In the genomic region with DNA sequence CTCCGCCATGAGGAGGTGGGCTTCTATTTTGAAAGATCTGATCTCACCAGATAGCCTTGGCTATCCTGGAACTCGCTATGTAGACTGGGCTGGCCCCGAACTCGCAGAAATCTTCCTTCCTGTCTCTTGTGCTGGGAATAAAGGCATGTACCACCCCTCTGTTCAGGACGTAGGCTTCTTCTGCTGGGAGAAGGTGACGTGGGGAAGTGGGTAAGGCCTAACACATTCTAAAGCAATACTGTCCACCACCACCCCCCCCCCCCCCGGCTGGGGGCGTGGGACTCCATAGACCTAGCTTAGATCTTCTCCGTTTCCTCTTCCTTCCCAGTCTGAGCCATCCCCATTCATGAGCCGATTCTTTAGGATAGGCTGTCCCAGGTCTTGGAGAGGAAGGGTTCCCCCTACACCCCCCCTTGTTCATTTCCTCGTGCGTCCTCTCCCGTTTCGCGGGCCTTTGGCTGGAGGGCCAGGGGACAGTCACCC, we compare ENCODE assay signal across 8 mouse cellular contexts. TPM values are rescaled to one million over a fixed set of nuclear protein-coding genes. Genes with fewer than 3 reads are reported as not detected.
DNase-seq lines count a peak whose midpoint lies in the region; ATAC-seq and TF ChIP-seq lines count a peak whose summit lies in the region.

No protein-coding gene starts in this region.

- peak overlapping the region; percentile 57 for H3K4me2 ChIP-seq in liver, embryonic 14.5 days (ENCODE audit: low read depth)
- peak overlapping the region; percentile 79 for H3K4me2 ChIP-seq in stomach, embryonic 15.5 days

- peak; percentile 24 for DNase-seq in gastrocnemius, adult 18-20 months (ENCODE audit: low spot score)
- DNase-seq in gastrocnemius, postnatal 36 days, result no peak
- peak; percentile 81 for DNase-seq in adipocyte (ENCODE audit: low spot score)
- no peak for DNase-seq in hindbrain, embryonic 10.5 days (ENCODE audit: low spot score)
- DNase-seq in liver, embryonic 14.5 days (ENCODE audit: low read depth in 3 of 3, low spot score in 3 of 3), result no peak
- no peak for DNase-seq in thymus, adult 18-20 months
- no peak for DNase-seq in B cell, adult 2 months

- peak overlapping the region; percentile 100 for H3K4me3 ChIP-seq in hindbrain, embryonic 10.5 days
- peak overlapping the region; percentile 47 to 56 for H3K4me3 ChIP-seq in liver, embryonic 14.5 days (ENCODE audit: insufficient read depth in 1 of 2, low read depth in 2 of 2, low read length in 2 of 2)
- peak overlapping the region; percentile 81 for H3K4me3 ChIP-seq in stomach, embryonic 15.5 days (replicated peaks)

- H3K4me1 ChIP-seq in hindbrain, embryonic 10.5 days (replicated peaks), result peaks cover 61% of the 10 kb centered on the region
- peaks cover 0 to 2% of the 10 kb centered on the region in 2 experiments; a peak in 1 of 4 replicates for H3K4me1 ChIP-seq in liver, embryonic 14.5 days (replicated peaks; ENCODE audit: control insufficient read depth in 2 of 2, insufficient read depth in 2 of 2, low read length in 1 of 2)
- H3K4me1 ChIP-seq in stomach, embryonic 15.5 days, result peaks cover 25% of the 10 kb centered on the region

- intact Hi-C loops in gastrocnemius, postnatal 36 days (cut with DNase I), result no loop called here

- WGBS in hindbrain, embryonic 10.5 days, result 0% methylated on average over 15 of the region's 15 CpGs
- 4% methylated on average over 15 of the region's 15 CpGs for WGBS in liver, embryonic 14.5 days (ENCODE audit: insufficient replicate concordance)
- WGBS in stomach, embryonic 15.5 days, result 0% methylated on average over 13 of the region's 15 CpGs

- H3K9me3 ChIP-seq in hindbrain, embryonic 10.5 days, result no peaks in the 10 kb centered on the region
- H3K9me3 ChIP-seq in liver, embryonic 14.5 days (ENCODE audit: control insufficient read depth, low read length), result no peaks in the 10 kb centered on the region
- no peaks in the 10 kb centered on the region for H3K9me3 ChIP-seq in stomach, embryonic 15.5 days

- ATAC-seq in liver, embryonic 14.5 days (ENCODE audit: insufficient read depth), result peak; percentile 36
- peak; percentile 27; the same call in 1 of the 2 replicates for ATAC-seq in stomach, embryonic 15.5 days (ENCODE audit: insufficient read depth, low FRiP score, low read depth)

- H3K9ac ChIP-seq in liver, embryonic 14.5 days (replicated peaks), result no peak overlapping the region
- H3K9ac ChIP-seq in stomach, embryonic 15.5 days, result peak overlapping the region; percentile 85

- peaks cover 39% of the 10 kb centered on the region for H3K36me3 ChIP-seq in hindbrain, embryonic 10.5 days
- H3K36me3 ChIP-seq in liver, embryonic 14.5 days (replicated peaks; ENCODE audit: control insufficient read depth, insufficient read depth, low read depth), result no peaks in the 10 kb centered on the region
- no peaks in the 10 kb centered on the region for H3K36me3 ChIP-seq in stomach, embryonic 15.5 days

- peak overlapping the region; percentile 100 for H3K27ac ChIP-seq in hindbrain, embryonic 10.5 days
- H3K27ac ChIP-seq in liver, embryonic 14.5 days, result no peak overlapping the region
- peak overlapping the region; percentile 97 for H3K27ac ChIP-seq in stomach, embryonic 15.5 days

- H3K27me3 ChIP-seq in hindbrain, embryonic 10.5 days (ENCODE audit: insufficient read depth, poor library complexity, severe bottlenecking), result peaks cover 23% of the 10 kb centered on the region
- peaks cover 45% of the 10 kb centered on the region for H3K27me3 ChIP-seq in liver, embryonic 14.5 days (ENCODE audit: control insufficient read depth, insufficient read depth, low read length)
- no peaks in the 10 kb centered on the region for H3K27me3 ChIP-seq in stomach, embryonic 15.5 days (replicated peaks)

- TF ChIP-seq EP300 in liver, embryonic 14.5 days (IDR thresholded peaks at IDR 0.05; ENCODE audit: low read depth), result no peak

- TF ChIP-seq CTCF in liver, embryonic 14.5 days (IDR thresholded peaks at IDR 0.05; ENCODE audit: low read depth), result no peak

RNA-seq across cellular contexts. Expression of gene Fscn1, which starts 1.3 kb away (rescaled TPM):
- 1 to 10 TPM; 3.7 to 8.5 TPM for total RNA-seq in gastrocnemius, adult 18-20 months (2021)
- 10 to 100 TPM in 1 of 2 experiments, 1 to 10 TPM in 1; 9.8 to 12.0 TPM for total RNA-seq in gastrocnemius, postnatal 36 days (2021)
- 757 and 846 TPM in 2 replicates for polyA plus RNA-seq in hindbrain, embryonic 10.5 days (2016; fragmentation: Nextera tagmentation; extraction: Ambion mirVana)
- 21.1 and 25.3 TPM in 2 replicates for polyA plus RNA-seq in liver, embryonic 14.5 days (2012; rRNA removed)
- 19.3 and 21.4 TPM in 2 replicates for polyA plus RNA-seq in liver, embryonic 14.5 days (2014; fragmentation: Nextera tagmentation; extraction: Ambion mirVana)
- 181 and 185 TPM in 2 replicates for polyA plus RNA-seq in stomach, embryonic 15.5 days (2015; fragmentation: Nextera tagmentation; extraction: Ambion mirVana)

RNA-seq across cellular contexts. Expression of gene Actb, which starts 54.9 kb away (rescaled TPM):
- 100 to 1,000 TPM; 452 to 583 TPM for total RNA-seq in gastrocnemius, adult 18-20 months (2021)
- 100 to 1,000 TPM; 427 to 440 TPM for total RNA-seq in gastrocnemius, postnatal 36 days (2021)
- polyA plus RNA-seq in hindbrain, embryonic 10.5 days (2016; fragmentation: Nextera tagmentation; extraction: Ambion mirVana), result 14,349 and 15,462 TPM in 2 replicates
- 776 and 920 TPM in 2 replicates for polyA plus RNA-seq in liver, embryonic 14.5 days (2012; rRNA removed)
- polyA plus RNA-seq in liver, embryonic 14.5 days (2014; fragmentation: Nextera tagmentation; extraction: Ambion mirVana), result 7,259 and 7,802 TPM in 2 replicates
- polyA plus RNA-seq in stomach, embryonic 15.5 days (2015; fragmentation: Nextera tagmentation; extraction: Ambion mirVana), result 14,327 and 14,357 TPM in 2 replicates

Comparison
In these comparisons a context has a peak if more than half of its experiments do, and no peak if none do; other contexts are left out.
1. DNase-seq: peak in gastrocnemius, adult 18-20 months (single experiment) and adipocyte (single experiment); none in gastrocnemius, postnatal 36 days (0 of 2), hindbrain, embryonic 10.5 days (single experiment), liver, embryonic 14.5 days (0 of 3), thymus, adult 18-20 months (0 of 2) and B cell, adult 2 months (0 of 2).
2. Peak in every context shown above with its lines, with median percentiles within 50 percentile points of each other: H3K4me3 ChIP-seq.